ENCODE assay signal across 12 mouse cellular contexts in genomic region chr10:62231811-62232210, GRCm38 (mm10). TPM values are rescaled to one million over a fixed set of nuclear protein-coding genes. Genes with fewer than 3 reads are reported as not detected.
DNase-seq lines count a peak whose midpoint lies in the region; ATAC-seq and TF ChIP-seq lines count a peak whose summit lies in the region.
"Had no signal": no experiment of that assay in that cellular context is flagged by ENCODE, and none has a peak within 500 bp of the region (broad histone marks: within the 10 kb centered on the region; RNA-seq: fewer than 3 reads in every experiment).

No protein-coding gene starts in this region.

- WGBS in forebrain, embryonic 13.5 days, result 81% methylated on average over 3 of the region's 3 CpGs
- WGBS in forebrain, embryonic 11.5 days, result 76% methylated on average over 3 of the region's 3 CpGs
- WGBS in lung, embryonic 14.5 days, result 76% methylated on average over 3 of the region's 3 CpGs
- WGBS in lung, postnatal 0 days, result 55% methylated on average over 3 of the region's 3 CpGs
- WGBS in heart, embryonic 12.5 days, result 79% methylated on average over 3 of the region's 3 CpGs
- 75% methylated on average over 3 of the region's 3 CpGs for WGBS in liver, embryonic 12.5 days (ENCODE audit: insufficient replicate concordance)

- peaks cover 12% of the 10 kb centered on the region for H3K4me1 ChIP-seq in forebrain, embryonic 13.5 days
- peaks cover 9% of the 10 kb centered on the region; the same call in 1 of the 2 replicates for H3K4me1 ChIP-seq in forebrain, embryonic 11.5 days (replicated peaks; ENCODE audit: control insufficient read depth, insufficient read depth, low read length)
- H3K4me1 ChIP-seq in lung, embryonic 14.5 days (ENCODE audit: insufficient read depth), result no peaks in the 10 kb centered on the region; the same call in 1 of the 2 replicates
- H3K4me1 ChIP-seq in lung, postnatal 0 days (ENCODE audit: insufficient read depth, low read depth, low read length), result peaks cover 5% of the 10 kb centered on the region; the same call in 1 of the 2 replicates
- peaks cover 10% of the 10 kb centered on the region; the same call in 1 of the 2 replicates for H3K4me1 ChIP-seq in heart, embryonic 12.5 days (replicated peaks)
- peaks cover 86% of the 10 kb centered on the region for H3K4me1 ChIP-seq in liver, embryonic 12.5 days

- H3K4me3 ChIP-seq in forebrain, embryonic 13.5 days, result no peak overlapping the region
- no peak overlapping the region for H3K4me3 ChIP-seq in forebrain, embryonic 11.5 days (ENCODE audit: low read depth, low read length)
- H3K4me3 ChIP-seq in lung, embryonic 14.5 days (ENCODE audit: low read depth, low read length), result no peak overlapping the region
- no peak overlapping the region for H3K4me3 ChIP-seq in lung, postnatal 0 days (ENCODE audit: low read depth, low read length)
- no peak overlapping the region for H3K4me3 ChIP-seq in heart, embryonic 12.5 days
- H3K4me3 ChIP-seq in liver, embryonic 12.5 days, result no peak overlapping the region

- H3K9me3 ChIP-seq in forebrain, embryonic 13.5 days (replicated peaks), result no peaks in the 10 kb centered on the region
- no peaks in the 10 kb centered on the region for H3K9me3 ChIP-seq in forebrain, embryonic 11.5 days (ENCODE audit: control insufficient read depth, low read length)
- no peaks in the 10 kb centered on the region for H3K9me3 ChIP-seq in lung, embryonic 14.5 days (ENCODE audit: low read depth, low read length)
- H3K9me3 ChIP-seq in lung, postnatal 0 days (ENCODE audit: low read length), result no peaks in the 10 kb centered on the region
- no peaks in the 10 kb centered on the region for H3K9me3 ChIP-seq in heart, embryonic 12.5 days (replicated peaks)
- H3K9me3 ChIP-seq in liver, embryonic 12.5 days (replicated peaks), result no peaks in the 10 kb centered on the region

- TF ChIP-seq EP300 in lung, postnatal 0 days (IDR thresholded peaks at IDR 0.05), result no peak

- no peaks in the 10 kb centered on the region for H3K36me3 ChIP-seq in forebrain, embryonic 13.5 days (ENCODE audit: poor library complexity, severe bottlenecking)
- no peaks in the 10 kb centered on the region for H3K36me3 ChIP-seq in forebrain, embryonic 11.5 days (ENCODE audit: control insufficient read depth, insufficient read depth, low read length)
- no peaks in the 10 kb centered on the region for H3K36me3 ChIP-seq in lung, embryonic 14.5 days (ENCODE audit: insufficient read depth)
- no peaks in the 10 kb centered on the region for H3K36me3 ChIP-seq in lung, postnatal 0 days (ENCODE audit: insufficient read depth, low read length)
- no peaks in the 10 kb centered on the region for H3K36me3 ChIP-seq in heart, embryonic 12.5 days
- no peaks in the 10 kb centered on the region for H3K36me3 ChIP-seq in liver, embryonic 12.5 days

- no peak overlapping the region for H3K9ac ChIP-seq in forebrain, embryonic 13.5 days
- H3K9ac ChIP-seq in forebrain, embryonic 11.5 days (ENCODE audit: low read length), result no peak overlapping the region; the same call in 1 of the 2 replicates
- no peak overlapping the region for H3K9ac ChIP-seq in lung, embryonic 14.5 days
- H3K9ac ChIP-seq in lung, postnatal 0 days (replicated peaks; ENCODE audit: low read depth), result no peak overlapping the region
- no peak overlapping the region for H3K9ac ChIP-seq in heart, embryonic 12.5 days
- no peak overlapping the region for H3K9ac ChIP-seq in liver, embryonic 12.5 days

- 0 out of 2 replicates have a peak overlapping the region, but pooled peaks have one; percentile 92 for H3K4me2 ChIP-seq in forebrain, embryonic 13.5 days
- H3K4me2 ChIP-seq in forebrain, embryonic 11.5 days (ENCODE audit: low read depth, low read length, severe bottlenecking), result no peak overlapping the region
- H3K4me2 ChIP-seq in lung, embryonic 14.5 days, result peak overlapping the region; percentile 95
- no peak overlapping the region for H3K4me2 ChIP-seq in lung, postnatal 0 days (replicated peaks; ENCODE audit: low read depth, low read length)
- H3K4me2 ChIP-seq in heart, embryonic 12.5 days, result peak overlapping the region; percentile 91
- peak overlapping the region; percentile 98 for H3K4me2 ChIP-seq in liver, embryonic 12.5 days

- ATAC-seq in forebrain, embryonic 13.5 days, result no peak
- ATAC-seq in forebrain, embryonic 11.5 days (replicated peaks; ENCODE audit: low FRiP score), result no peak
- no peak for ATAC-seq in lung, embryonic 14.5 days (ENCODE audit: insufficient read depth)
- ATAC-seq in lung, postnatal 0 days, result no peak
- no peak for ATAC-seq in heart, embryonic 12.5 days (ENCODE audit: insufficient number of reproducible peaks, low FRiP score)
- ATAC-seq in liver, embryonic 12.5 days, result no peak
- ATAC-seq in granulocyte monocyte progenitor cell, adult 5-6 weeks (replicated peaks; ENCODE audit: poor library complexity, severe bottlenecking), result no peak
- ATAC-seq in megakaryocyte, adult 5-6 weeks (ENCODE audit: poor library complexity, severe bottlenecking), result no peak

- DNase-seq in forebrain, embryonic 11.5 days (ENCODE audit: low spot score), result no peak
- DNase-seq in lung, embryonic 14.5 days, result no peak
- no peak for DNase-seq in lung, postnatal 0 days (ENCODE audit: low spot score)

- no peak overlapping the region for H3K27ac ChIP-seq in forebrain, embryonic 13.5 days
- H3K27ac ChIP-seq in forebrain, embryonic 11.5 days (ENCODE audit: low read depth, low read length), result no peak overlapping the region
- no peak overlapping the region for H3K27ac ChIP-seq in lung, embryonic 14.5 days (ENCODE audit: low read depth)
- no peak overlapping the region for H3K27ac ChIP-seq in lung, postnatal 0 days (ENCODE audit: low read length)
- H3K27ac ChIP-seq in heart, embryonic 12.5 days (ENCODE audit: poor library complexity, severe bottlenecking), result no peak overlapping the region
- peak overlapping the region; percentile 52; the same call in 1 of the 2 replicates for H3K27ac ChIP-seq in liver, embryonic 12.5 days

- H3K27me3 ChIP-seq in forebrain, embryonic 13.5 days, result no peaks in the 10 kb centered on the region
- peaks cover 5% of the 10 kb centered on the region; the same call in 1 of the 2 replicates for H3K27me3 ChIP-seq in forebrain, embryonic 11.5 days (ENCODE audit: control insufficient read depth, insufficient read depth, low read length)
- 0 out of 2 replicates have a peak, but pooled peaks cover 3% of the 10 kb centered on the region for H3K27me3 ChIP-seq in lung, embryonic 14.5 days (ENCODE audit: insufficient read depth, low read length)
- no peaks in the 10 kb centered on the region for H3K27me3 ChIP-seq in lung, postnatal 0 days (replicated peaks; ENCODE audit: insufficient read depth, low read length)
- peaks cover 11% of the 10 kb centered on the region for H3K27me3 ChIP-seq in heart, embryonic 12.5 days (replicated peaks)
- peaks cover 13% of the 10 kb centered on the region for H3K27me3 ChIP-seq in liver, embryonic 12.5 days (replicated peaks)
- H3K27me3 ChIP-seq: Patski had no signal

- TF ChIP-seq CTCF in lung, embryonic 14.5 days (IDR thresholded peaks at IDR 0.05; ENCODE audit: low read depth), result no peak
- TF ChIP-seq CTCF in lung, postnatal 0 days (IDR thresholded peaks at IDR 0.05), result no peak

RNA-seq across cellular contexts. Expression of gene Tspan15, which starts 0.8 kb away (rescaled TPM):
- polyA plus RNA-seq in forebrain, embryonic 13.5 days (2015; fragmentation: Nextera tagmentation; extraction: Ambion mirVana), result 14.2 and 18.0 TPM in 2 replicates
- polyA plus RNA-seq in forebrain, embryonic 11.5 days (2014; fragmentation: Nextera tagmentation; extraction: Ambion mirVana), result 13.9 and 15.5 TPM in 2 replicates
- polyA plus RNA-seq in lung, embryonic 14.5 days (2014; fragmentation: Nextera tagmentation; extraction: Ambion mirVana), result 32.5 and 36.3 TPM in 2 replicates
- polyA plus RNA-seq in lung, postnatal 0 days (2015; fragmentation: Nextera tagmentation; extraction: Ambion mirVana), result 106 and 119 TPM in 2 replicates
- 5.6 and 5.7 TPM in 2 replicates for polyA plus RNA-seq in heart, embryonic 12.5 days (2016; fragmentation: Nextera tagmentation; extraction: Ambion mirVana)
- polyA plus RNA-seq in liver, embryonic 12.5 days (2016; fragmentation: Nextera tagmentation; extraction: Ambion mirVana), result 8.9 and 11.6 TPM in 2 replicates
- total RNA-seq in granulocyte monocyte progenitor cell, adult 5-6 weeks (2014; fragmentation: Nextera tagmentation), result not detected in 2 replicates
- 0.13 TPM in 1 of 2 replicates, not detected in the other for total RNA-seq in granulocyte monocyte progenitor cell, adult 5-6 weeks (2017)
- total RNA-seq in megakaryocyte, adult 5-6 weeks (2015), result 0.20 and 0.80 TPM in 2 replicates
- total RNA-seq in megakaryocyte, adult 5-6 weeks (2017), result 0.18 and 0.24 TPM in 2 replicates

RNA-seq across cellular contexts. Expression of gene Tacr2, which starts 20.4 kb away (rescaled TPM):
- not detected in 2 replicates for polyA plus RNA-seq in forebrain, embryonic 13.5 days (2015; fragmentation: Nextera tagmentation; extraction: Ambion mirVana)
- not detected in 2 replicates for polyA plus RNA-seq in forebrain, embryonic 11.5 days (2014; fragmentation: Nextera tagmentation; extraction: Ambion mirVana)
- polyA plus RNA-seq in lung, embryonic 14.5 days (2014; fragmentation: Nextera tagmentation; extraction: Ambion mirVana), result 0.46 and 0.85 TPM in 2 replicates
- 0.32 and 0.40 TPM in 2 replicates for polyA plus RNA-seq in lung, postnatal 0 days (2015; fragmentation: Nextera tagmentation; extraction: Ambion mirVana)
- not detected in 2 replicates for polyA plus RNA-seq in heart, embryonic 12.5 days (2016; fragmentation: Nextera tagmentation; extraction: Ambion mirVana)
- polyA plus RNA-seq in liver, embryonic 12.5 days (2016; fragmentation: Nextera tagmentation; extraction: Ambion mirVana), result not detected in 2 replicates
- total RNA-seq in granulocyte monocyte progenitor cell, adult 5-6 weeks (2014; fragmentation: Nextera tagmentation), result not detected in 2 replicates
- 0.22 TPM in 1 of 2 replicates, not detected in the other for total RNA-seq in granulocyte monocyte progenitor cell, adult 5-6 weeks (2017)
- not detected in 2 replicates for total RNA-seq in megakaryocyte, adult 5-6 weeks (2015)
- not detected in 2 replicates for total RNA-seq in megakaryocyte, adult 5-6 weeks (2017)
- total RNA-seq: gastrocnemius, adult 8-10 months; monocyte, adult 5-6 weeks had no signal
- polyA plus RNA-seq: limb, embryonic 11.5 days had no signal

Comparison
In these comparisons a context has a peak if more than half of its experiments do, and no peak if none do; other contexts are left out.
1. H3K4me2 ChIP-seq: peak in forebrain, embryonic 13.5 days (single experiment), lung, embryonic 14.5 days (single experiment), heart, embryonic 12.5 days (single experiment) and liver, embryonic 12.5 days (single experiment); none in forebrain, embryonic 11.5 days (single experiment) and lung, postnatal 0 days (single experiment).